Mouse (Mus musculus) forebrain, embryonic 12.5 days (tissue): ENCODE data around the gene AL731706.1. TPM values are rescaled to one million over a fixed set of nuclear protein-coding genes. Genes with fewer than 3 reads are reported as not detected.

Source experiments
- ATAC-seq: fragments of 200-750 bp; cut with Nextera tagmentation; 2 replicates; pipeline ENCODE4 v1.8.0; 2017; ENCODE audit warnings: moderate TSS enrichment; ENCODE audit not compliant: low FRiP score
- H3K27ac ChIP-seq: fragments of 300-500 bp; sonication (generic); 2 replicates; pipeline ENCODE4 v1.5.1; 2016; ENCODE audit warnings: mild to moderate bottlenecking
- H3K27me3 ChIP-seq: fragments of 300-500 bp; sonication (generic); 2 replicates; pipeline ENCODE4 v1.6.1; 2016; ENCODE audit warnings: mild to moderate bottlenecking
- H3K36me3 ChIP-seq: fragments of 300-500 bp; sonication (generic); replicated peaks from 2 replicates; pipeline ENCODE4 v1.6.1; 2016; ENCODE audit warnings: mild to moderate bottlenecking
- H3K4me1 ChIP-seq: fragments of 300-500 bp; sonication (generic); 2 replicates; pipeline ENCODE4 v1.6.1; 2016
- H3K4me2 ChIP-seq: fragments of 300-500 bp; sonication (generic); 2 replicates; pipeline ENCODE4 v1.6.1; 2016; ENCODE audit warnings: mild to moderate bottlenecking, moderate library complexity
- H3K4me3 ChIP-seq: fragments of 300-500 bp; sonication (generic); replicated peaks from 2 replicates; pipeline ENCODE4 v1.5.1; 2016; ENCODE audit warnings: mild to moderate bottlenecking
- H3K9ac ChIP-seq: fragments of 300-500 bp; sonication (generic); 2 replicates; pipeline ENCODE4 v1.6.1; 2016; ENCODE audit warnings: mild to moderate bottlenecking
- H3K9me3 ChIP-seq: fragments of 300-500 bp; sonication (generic); 2 replicates; pipeline ENCODE4 v1.6.1; 2016
- WGBS: fragments of 180-500 bp; shearing (Covaris S2); methylation state at CpG from one replicate; pipeline ENCODE4 v1.1.7; 2016; 5-methylcytosine and 5-hydroxymethylcytosine counted together
- polyA plus RNA-seq: library from polyadenylated mRNA; unstranded; fragments of >200 nt; fragmentation: Nextera tagmentation; extraction: Ambion mirVana; gene quantifications from 2 replicates; pipeline ENCODE4 v1.2.1, GENCODE M21; 2016

The AL731706.1 gene
- polyA plus RNA-seq, 1 experiment from 2014 or later, result 25.8 TPM

GRCm38 (mm10) chr2:136832936-136833335 lies 58.3 kb downstream of the AL731706.1 start:
- H3K4me3 ChIP-seq, result no peak overlapping the region
- no peak for ATAC-seq
- no peaks in the 10 kb centered on the region for H3K9me3 ChIP-seq
- no peak overlapping the region for H3K27ac ChIP-seq
- H3K27me3 ChIP-seq, result no peaks in the 10 kb centered on the region
- no peak overlapping the region for H3K4me2 ChIP-seq
- H3K4me1 ChIP-seq, result no peaks in the 10 kb centered on the region
- H3K36me3 ChIP-seq, result no peaks in the 10 kb centered on the region
- no peak overlapping the region for H3K9ac ChIP-seq
- WGBS, result 85% methylated on average over 3 of the region's 3 CpGs

Other genes with a start within 250 kb of the AL731706.1 start
- gene Snap25, start 177.9 kb downstream of the AL731706.1 start, polyA plus RNA-seq, result 32.0 and 37.7 TPM in 2 replicates
- gene AL731706.2, start 5.7 kb downstream of the AL731706.1 start, polyA plus RNA-seq, result 17.2 and 24.3 TPM in 2 replicates
- 11.6 and 12.1 TPM in 2 replicates for gene Slx4ip, start 171 bp downstream of the AL731706.1 start, polyA plus RNA-seq
- gene Mkks, start within 50 bp of the AL731706.1 start, polyA plus RNA-seq, result 10.6 and 12.7 TPM in 2 replicates
- gene Jag1, start 225.3 kb upstream of the AL731706.1 start, polyA plus RNA-seq, result 20.5 and 21.2 TPM in 2 replicates